Mouse (Mus musculus) ovary, postnatal 14 days (tissue): ENCODE data around the gene Armh3.

Experiments used
- DNase-seq: peaks from one replicate; pipeline ENCODE4 v3.0.0; 2022; ENCODE audit warnings: low spot score

Armh3 gene

DNA sequence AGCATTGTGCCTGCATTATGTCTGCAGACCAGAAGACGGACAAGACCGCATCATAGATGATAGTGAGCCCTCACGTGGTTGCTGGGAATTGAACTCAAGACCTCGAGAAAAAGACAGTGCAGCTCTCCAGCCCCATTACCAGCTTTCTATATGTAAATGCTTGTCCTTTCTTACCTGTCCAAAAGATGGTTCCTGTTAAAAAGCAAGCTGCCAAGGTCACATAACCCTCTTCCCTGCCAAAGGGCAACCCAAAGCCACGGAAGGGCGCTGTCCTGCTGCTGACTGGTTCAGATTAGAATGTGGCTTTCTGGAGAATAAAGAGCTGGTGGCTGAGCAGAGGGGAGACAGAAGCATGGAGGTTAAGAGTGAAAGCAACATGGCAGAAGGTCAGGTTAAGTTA lies 90.9 kb downstream of the Armh3 start:
- DNase-seq, result no peak

DNA sequence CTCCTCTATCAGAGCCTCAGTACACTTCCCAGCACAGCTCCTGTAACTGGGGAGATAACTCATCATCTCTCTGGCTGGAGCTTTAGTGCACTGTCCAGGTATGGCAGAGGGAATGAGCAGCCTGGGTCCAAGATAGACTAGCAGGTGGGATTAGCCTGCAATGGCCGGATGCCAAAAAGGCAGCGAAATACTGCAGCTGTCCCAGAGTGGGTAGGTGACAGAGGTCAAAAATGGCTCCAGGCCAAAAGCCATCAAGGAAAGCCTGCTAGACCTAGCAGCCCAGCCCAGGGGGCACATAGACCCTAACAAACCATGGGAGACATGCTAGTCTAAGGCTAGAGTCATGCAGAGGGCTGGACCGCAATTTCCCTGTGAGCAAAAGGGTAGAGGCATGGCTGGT lies 94.4 kb downstream of the Armh3 start:
- DNase-seq, result no peak

DNA sequence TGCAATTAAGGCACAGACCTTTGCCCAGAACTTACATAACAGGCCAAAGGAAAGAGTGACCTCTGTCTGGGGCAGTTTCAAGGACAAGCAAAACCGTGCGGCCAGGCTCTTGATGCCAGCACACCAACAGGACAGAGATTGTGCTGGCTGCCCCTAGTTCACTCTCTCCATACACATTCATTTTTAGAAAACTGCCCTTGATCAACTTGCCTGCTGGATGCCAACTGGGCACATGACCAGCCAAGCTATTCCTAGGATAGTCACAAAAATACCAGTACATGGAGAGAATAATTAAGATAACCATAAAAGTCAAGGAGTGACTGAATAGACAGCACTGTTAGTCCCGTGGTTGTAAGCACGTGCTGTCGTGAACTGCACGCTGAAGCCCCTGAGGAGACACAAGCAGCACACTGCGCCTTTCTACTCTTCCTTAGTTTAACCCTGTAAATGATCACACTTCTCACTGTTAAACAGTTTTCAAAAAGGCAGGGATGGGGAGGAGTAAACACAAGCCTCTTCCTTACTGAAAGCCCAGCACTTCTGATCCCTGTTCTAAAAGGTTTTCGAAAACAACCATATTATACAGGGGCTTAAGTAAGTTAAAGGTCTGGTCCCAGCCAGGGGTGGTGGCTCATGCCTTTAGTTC lies 95.8 kb downstream of the Armh3 start:
- no peak for DNase-seq

DNA sequence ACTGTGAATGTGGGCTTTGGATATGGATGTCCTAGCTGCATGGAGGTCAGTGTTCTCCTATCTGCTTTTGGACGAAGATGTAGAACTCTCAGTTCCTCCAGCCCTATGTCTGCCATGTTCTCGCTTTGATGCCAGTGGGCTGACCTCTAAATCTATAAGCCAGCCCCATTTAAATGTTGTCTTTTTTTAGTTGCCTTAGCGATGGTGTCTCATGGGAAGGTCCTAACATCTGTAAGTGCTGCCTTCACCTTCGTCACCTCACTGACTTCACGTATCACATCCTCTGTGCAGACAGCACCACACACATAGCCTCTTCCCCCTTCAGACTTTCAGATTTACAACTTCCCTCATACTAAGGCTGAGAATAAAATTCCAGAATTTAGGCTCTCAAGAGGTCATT lies 97.5 kb downstream of the Armh3 start:
- no peak for DNase-seq

DNA sequence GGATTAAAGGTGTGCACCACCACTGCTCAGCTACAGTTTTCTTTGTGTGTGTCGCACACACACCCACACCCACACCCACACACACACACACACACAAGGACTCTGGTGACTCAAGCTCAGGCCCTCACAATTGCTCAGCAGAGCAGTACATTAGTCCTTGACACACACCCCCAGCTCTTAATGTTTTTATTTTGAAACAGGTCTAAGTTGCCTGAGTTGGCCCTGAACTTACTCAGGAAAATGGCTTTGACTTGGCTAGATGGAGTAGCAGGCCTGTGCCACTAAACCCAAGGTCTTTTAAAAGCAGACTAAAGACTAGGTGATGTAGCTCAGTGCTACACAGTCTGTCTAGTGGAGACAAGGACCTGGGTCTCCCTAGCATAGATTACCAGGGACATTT lies 102.6 kb downstream of the Armh3 start:
- DNase-seq, result no peak

DNA sequence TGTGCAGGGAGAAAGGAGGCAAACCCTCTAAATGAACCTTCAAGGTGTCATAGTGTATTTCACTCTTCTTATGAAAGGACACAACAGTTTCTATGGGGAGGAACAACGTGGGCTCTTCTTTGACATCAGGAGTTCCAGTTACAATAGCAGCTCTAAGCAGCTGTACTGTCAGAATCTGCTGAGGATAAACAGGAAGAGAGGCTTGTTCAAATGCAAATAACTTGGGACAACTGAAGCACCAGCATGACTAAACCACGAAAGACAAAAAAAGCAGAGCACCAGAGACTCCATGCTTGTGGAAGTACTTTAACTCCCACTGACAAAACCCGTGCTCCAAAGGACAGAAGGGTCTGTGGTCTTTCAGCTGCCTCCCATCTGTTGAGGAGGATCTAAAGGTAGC lies 116.2 kb downstream of the Armh3 start:
- DNase-seq, result no peak

DNA sequence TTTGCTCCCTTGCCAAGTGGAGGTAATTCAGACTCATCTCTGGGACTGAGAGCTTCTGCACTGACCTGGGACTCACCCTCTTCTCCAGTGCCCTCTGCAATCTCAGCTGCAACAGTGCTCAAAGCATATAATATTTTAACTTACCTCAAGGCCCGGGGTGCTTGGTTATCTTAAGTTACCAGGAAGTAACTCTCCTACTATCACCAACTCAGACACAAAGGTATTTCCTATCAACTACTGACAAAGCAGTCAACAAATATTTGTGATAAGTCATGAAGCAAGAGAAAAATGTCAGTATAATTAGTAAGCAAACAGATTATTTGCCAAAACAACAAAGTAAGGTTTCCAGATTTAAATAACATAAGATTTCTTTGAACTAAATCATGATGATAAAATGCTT lies 125.0 kb downstream of the Armh3 start:
- no peak for DNase-seq

DNA sequence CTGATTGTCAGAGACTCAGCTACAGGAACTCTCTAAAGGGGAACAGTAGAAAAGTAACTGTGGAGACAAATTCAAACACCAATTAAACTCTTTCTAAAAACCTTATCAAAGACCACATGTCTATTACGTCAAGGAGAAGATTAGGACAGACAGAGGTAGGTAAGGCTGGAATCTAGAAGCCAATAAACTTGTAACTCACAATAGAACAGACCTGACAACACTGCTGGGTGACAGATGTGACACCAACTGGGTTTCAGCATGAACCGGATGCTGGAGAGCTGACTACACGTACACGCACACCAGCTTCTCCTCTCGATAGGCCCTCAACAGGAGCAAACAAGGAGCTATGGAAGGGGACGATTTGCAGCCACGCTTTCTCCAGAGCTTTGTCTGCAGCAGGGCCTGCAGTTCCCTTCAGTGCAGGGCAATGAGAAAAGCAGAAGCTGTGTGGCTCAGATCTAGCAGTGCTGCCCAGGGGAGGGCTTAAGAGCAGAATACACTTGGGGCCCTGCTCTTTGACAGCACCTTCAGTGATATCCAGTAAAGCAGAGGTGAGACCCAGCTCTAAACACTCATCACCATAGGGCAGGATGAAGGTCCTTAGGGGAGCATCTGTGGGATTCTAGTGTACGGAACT lies 142.9 kb downstream of the Armh3 start:
- no peak for DNase-seq

DNA sequence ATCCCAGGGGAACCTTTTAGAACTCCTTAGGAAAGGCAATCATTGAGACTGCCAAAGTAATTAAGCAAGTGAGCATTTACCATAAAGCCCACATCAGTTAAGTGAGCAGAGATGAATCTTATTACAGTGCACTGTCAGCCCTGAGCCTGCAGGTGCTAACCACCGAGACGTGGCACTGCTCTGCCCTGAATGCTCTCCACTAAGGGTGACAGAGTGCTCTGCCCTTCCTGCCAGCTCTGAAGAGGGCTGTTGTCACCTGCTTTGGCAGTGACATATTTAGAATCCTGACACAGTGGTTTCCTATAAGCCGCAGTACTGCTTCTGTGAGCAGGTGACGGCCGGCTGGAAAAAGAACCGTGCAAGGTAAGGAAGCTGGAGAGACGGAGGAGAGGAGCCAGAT lies 143.8 kb downstream of the Armh3 start:
- DNase-seq, result no peak

DNA sequence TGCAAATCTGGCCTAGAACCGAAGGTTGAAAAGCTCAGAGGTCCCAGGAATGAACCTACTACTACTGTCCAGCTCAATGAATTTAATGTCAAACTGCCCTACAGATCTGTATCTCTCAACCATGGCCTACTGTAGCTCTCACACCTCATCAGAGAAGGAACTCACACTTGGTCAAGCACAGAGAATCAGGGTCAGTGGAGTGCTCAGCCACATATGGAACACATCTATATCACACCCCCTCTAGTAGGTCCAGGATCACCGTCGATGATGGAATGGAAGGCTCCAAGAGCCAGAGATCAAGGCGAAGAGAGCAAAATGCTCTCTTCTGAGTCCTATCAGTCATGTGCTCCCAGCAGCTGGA lies 150.6 kb downstream of the Armh3 start:
- DNase-seq, result no peak

DNA sequence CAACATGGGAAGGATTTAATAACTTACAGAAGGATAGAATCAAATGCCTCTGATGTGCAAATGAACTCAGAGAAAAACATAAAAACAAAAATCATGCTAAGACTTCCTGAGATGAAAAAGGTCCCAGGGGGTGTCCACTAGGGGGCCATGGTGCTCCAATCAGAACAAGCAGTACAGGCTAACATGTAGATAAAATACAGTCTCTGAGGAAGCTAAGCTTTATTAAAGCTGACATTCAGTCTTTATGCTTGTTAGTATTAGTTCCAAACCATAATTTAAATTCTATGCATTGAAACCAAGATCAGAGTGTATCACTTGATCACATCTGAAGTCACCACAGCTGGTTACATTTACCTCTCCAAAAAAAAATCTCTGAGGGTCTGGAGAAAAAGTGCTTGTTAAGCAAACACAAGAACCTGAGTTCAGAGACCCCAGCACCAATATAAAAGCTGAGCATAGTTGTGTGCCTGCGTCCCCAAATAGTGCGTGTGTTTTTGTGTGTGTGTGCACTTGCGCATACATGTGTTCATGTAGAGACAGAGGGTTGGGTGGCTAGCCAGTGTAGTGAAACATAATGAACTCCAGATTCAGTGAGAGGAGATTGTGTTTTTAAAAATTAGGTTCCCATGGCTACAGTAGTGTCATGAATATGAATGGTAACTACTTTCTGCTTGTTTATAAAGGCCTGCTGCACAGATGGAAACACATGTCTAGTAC lies 151.1 kb downstream of the Armh3 start:
- DNase-seq, result no peak

DNA sequence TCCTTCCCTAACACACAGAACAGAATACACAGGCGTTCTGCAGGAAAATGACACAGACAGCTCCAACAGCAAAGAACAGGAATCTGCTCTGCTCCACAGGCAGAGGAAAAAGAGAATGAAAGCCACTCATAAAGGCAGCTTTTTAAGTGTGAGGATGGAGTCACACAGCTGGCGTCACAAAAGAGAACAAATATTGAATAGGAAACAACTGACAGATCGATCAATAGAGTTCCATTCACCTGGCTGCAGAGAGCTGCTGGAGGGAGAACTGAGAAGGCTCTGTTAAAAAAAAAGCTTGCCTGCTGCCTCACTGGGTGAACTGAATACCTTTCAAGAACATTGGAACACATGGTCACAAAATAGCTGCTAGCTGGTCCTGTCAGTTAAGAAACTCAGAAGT lies 154.1 kb downstream of the Armh3 start:
- DNase-seq, result no peak

DNA sequence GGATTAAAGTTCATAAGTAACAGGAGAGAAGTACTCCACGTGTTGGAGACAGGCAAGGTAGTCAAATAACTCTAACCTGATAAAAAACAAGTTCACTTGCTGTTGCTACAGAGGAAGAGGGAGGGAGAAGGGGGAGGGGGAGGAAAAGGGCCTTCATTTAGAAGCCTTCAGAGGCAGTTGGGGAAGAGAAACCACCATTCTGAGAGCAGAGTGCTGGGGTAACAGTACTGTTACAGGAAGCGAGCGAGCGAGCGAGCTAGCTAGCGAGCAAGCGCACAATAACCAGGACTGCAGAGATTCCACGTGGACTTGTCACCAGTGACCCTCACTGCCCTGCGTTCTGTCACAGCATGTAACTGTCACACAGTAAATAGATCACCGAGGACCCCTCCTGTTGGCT lies 154.9 kb downstream of the Armh3 start:
- DNase-seq, result no peak

DNA sequence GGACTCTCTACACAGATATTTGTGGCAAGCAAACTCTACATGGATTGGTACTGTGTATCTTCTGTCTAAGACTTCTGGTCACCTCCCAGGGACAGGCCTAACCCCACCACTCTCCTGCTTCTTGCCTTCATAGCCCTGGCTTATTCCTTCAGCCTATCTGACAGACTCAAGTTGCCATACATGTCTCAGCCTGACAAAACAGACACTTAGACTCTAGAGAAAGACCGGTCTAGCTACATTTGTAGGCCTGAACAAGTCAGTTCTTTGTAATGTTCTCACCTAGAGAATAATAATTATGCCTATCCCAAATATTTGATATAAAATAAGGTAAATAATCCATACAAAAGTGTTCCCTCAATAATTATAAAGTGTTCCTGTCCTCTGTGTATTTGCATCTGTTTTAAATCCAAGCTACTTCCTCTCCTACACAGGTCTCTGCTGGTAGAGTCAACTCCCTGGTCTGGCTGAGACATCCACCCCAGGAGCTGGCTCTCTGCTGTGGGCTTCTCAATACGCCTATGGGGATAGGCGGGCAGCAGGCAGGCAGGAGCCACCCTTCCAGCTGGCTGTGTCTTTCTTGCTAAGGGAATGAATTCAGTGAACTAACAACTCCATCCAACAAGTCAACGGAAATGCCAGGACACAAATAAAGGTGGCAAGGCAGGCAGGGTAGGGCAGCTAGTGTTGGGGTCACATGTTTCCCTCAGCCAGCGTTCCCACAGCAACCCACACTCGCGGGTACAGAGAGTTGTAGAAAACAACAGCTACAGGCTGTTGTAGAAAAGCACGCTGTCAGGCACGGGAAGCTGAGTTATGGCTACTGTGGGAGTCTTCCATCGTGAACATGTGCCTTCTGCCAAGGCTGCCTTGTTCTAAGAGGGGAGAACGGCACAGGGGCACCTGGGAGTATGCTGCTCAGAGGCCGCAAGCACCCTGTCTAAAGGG lies 161.0 kb downstream of the Armh3 start:
- DNase-seq, result no peak

DNA sequence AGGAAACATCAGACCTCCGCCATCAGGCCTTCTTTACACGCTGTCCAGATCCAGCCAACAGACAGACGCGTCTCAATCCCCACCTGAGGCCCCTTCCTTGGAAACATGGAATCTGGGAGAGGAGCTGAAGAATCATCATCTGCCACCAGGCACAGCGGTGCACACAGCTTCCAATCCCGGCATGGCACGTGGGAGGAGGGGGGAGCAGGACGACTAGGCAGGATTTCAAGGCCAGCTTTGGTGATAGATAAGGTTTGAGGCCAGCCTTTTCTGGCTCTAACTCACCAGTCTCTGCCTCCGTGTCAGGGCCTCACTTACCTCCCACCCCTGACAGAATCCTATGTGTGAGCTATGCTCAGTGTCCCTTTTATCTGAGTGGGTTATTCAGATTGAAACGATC lies 162.8 kb downstream of the Armh3 start:
- DNase-seq, result no peak

DNA sequence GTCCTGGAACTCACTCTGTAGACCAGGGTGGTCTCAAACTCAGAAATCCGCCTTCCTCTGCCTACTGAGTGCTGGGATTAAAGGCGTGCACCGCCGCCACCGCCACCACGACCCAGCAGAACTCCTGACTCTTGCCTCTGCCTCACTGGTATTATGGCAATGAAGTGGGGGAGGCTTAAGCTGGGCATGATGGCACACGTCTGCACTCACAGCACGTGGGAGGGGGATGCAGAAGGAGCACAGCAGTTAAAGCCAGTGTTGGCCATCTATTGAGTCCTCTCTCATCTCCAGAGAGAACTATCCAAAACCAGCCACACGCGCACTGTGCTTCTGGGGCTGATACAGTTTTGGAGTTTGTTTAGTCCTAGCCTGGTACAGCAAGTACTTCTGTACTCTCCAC lies 164.6 kb downstream of the Armh3 start:
- no peak for DNase-seq

DNA sequence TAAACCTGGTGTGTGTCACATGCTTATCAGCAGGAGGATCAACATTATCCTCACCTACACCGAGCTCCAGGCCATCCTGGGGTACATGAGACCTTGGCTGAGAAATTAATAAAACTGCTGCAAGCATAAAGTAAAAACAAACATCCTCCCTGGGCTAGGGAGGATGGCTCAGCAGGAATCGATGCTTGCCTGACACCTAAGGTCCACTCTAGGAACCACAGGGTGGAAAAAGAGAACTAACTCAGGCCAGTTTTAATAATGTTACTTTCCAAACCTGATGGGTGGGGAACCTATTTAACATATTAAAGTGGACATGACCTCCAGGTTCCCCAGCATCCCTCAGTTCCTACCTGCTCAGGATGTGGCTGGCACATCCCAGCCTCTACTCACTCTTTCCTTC lies 167.6 kb downstream of the Armh3 start:
- DNase-seq, result no peak

DNA sequence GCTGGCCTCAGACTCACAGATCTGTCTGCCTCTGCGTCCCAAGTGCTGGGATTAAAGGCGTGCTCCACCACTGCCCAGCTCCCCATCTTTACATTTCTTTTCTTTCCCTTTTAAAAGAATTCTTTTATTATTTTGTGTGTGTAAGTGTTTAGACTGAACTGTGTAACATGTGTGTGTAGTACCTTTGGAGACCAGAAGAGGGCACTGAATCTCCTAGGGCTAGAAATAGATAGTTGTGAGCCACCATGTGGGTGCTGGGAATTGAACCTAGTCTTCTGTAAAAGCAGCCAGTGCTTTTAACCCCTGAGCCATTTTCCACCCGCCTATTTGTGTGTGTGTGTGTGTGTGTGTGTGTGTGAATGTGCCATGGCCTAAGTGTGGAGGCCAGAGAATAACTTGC lies 170.6 kb downstream of the Armh3 start:
- no peak for DNase-seq

DNA sequence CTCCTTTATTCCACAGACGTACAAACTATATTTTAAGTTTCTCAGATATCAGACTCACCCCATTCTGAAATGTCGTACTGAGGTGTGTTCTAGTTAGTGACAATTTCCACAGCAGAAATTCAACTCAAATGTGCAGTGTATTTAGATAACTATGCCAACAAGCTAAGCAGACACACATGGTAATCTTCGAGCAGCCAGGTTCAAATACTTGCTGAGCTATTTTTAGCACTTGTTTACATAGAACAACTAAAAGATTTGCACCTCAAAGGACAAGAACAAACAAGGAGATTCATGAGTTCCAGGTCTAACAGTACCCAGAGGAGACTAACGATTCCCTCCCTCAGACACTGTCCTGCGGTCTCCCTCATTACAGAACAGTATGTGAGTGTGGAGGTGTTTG lies 171.2 kb downstream of the Armh3 start:
- DNase-seq, result no peak

DNA sequence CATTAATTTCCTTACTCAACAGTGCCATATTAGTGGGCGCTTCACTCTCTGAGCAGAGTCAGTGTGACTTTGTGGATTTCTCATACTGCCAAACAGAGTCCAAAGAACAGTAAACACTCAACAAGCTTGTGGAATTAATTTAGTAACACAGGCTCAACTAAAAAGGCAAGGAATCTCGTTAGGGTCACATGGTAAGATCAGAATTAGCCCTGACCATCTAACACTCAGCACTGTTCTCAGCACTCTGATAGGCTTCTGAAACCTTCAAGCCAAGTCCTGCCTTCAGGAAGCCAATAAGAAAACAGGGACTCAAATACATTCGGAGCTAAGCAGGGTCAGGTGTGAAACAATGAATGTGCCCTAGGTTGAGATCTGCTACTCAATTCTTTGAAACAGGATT lies 172.1 kb downstream of the Armh3 start:
- no peak for DNase-seq

DNA sequence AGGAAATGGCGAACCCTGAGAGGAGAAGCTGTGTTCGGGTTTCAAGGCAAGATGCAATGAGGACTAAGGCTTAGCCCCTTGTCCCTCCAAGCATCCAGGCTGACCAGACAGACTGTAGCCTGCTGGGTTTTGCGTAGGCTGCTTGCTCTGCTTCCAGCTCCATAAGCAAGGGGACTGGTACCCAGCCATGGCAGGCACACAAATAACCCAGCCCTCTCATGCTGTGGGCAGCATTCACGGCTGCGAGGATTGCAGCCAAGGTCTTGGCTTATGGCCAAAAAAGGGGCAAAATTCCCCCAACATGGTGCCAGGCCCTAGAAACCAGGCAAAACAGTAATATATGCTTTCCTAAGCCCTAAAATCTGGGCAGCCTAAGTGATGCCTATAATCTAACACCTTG lies 176.5 kb downstream of the Armh3 start:
- DNase-seq, result no peak

DNA sequence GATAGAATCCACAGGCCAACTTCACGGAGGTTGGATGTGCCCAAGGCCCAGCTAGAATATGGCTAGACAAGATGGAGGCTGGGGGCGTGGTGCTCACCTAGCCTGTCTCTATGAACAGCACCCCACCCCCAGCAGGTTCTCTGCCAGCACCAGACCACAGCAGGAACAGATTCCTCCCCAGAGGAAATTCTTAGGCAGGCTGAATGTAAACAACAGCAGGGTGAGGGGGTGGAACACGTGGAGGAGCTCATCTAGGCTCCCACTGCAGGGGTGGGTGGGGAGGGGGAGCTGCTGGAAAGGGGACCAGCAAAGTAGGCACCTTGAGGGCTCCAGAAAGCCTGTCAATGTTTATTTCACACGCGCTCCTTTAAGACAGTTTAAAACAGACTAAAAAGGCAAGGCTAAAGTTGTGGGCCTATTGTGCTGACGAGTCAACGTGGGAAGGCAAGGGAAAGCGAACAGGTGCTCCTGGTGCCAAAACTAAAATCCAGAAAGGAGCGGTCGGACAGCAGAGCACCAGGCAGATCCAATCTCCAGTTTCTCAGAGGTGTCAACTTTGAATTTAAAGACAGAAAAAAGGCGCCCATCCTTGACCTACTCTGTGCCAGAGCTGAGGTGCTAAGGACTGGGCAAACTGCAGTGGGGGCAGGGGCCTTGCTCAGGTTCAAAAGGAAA lies 180.3 kb downstream of the Armh3 start:
- no peak for DNase-seq
